Mouse (Mus musculus): ENCODE results near the gene Parp3.

GRCm38 (mm10) chr9:106473753-106474105 lies 3.0 kb downstream of the Parp3 start:
- TF ChIP-seq GATA1 (IDR thresholded peaks at IDR 0.05; ENCODE audit: low read length) (no peak), TAL1 (IDR thresholded peaks at IDR 0.05; ENCODE audit: low read length) (no peak)

Data from erythroblast, embryonic 14.5 days (primary cell).